Mouse (Mus musculus) fat pad, adult 2 months (tissue): Measurements from ENCODE around the gene Ppm1f.
"Not testable (repeated sequence)": the region's sequence is repeated elsewhere in the genome, so short reads cannot be mapped to it uniquely, and the experiment has no call there.

ENCODE experiments used
- DNase-seq: peaks from one replicate; pipeline ENCODE4 v3.0.0-alpha.2; 2011; ENCODE audit warnings: low read depth, low spot score; ENCODE audit errors: extremely low read depth

Gene Ppm1f

GRCm38 (mm10) chr16:16896382-16897055 lies at the start of gene Ppm1f:
Gene Ppm1f, plus strand, starts transcription at chr16:16896469.
- DNase-seq: peak; percentile 69

- no peak for DNase-seq
Observed at GRCm38 (mm10) chr16:16849196-16849595, 47.1 kb upstream of the Ppm1f start.

- peak; percentile 83 for DNase-seq
Observed at GRCm38 (mm10) chr16:16852411-16852810, 43.9 kb upstream of the Ppm1f start.

- DNase-seq: no peak
Observed at GRCm38 (mm10) chr16:16854836-16855235, 41.4 kb upstream of the Ppm1f start.

GRCm38 (mm10) chr16:16855541-16855940 lies 40.7 kb upstream of the Ppm1f start:
- no peak for DNase-seq

- DNase-seq: not testable (repeated sequence)
Observed at GRCm38 (mm10) chr16:16856054-16856453, 40.2 kb upstream of the Ppm1f start.

GRCm38 (mm10) chr16:16856731-16857476 lies 39.4 kb upstream of the Ppm1f start:
- DNase-seq: no peak

- DNase-seq: no peak
Observed at GRCm38 (mm10) chr16:16862288-16862687, 34.0 kb upstream of the Ppm1f start.

- DNase-seq: no peak
Observed at GRCm38 (mm10) chr16:16863978-16864377, 32.3 kb upstream of the Ppm1f start, which contains the start of gene Igll1. Gene Igll1, minus strand, starts transcription at chr16:16863985.

GRCm38 (mm10) chr16:16865217-16865616 lies 31.1 kb upstream of the Ppm1f start:
- no peak for DNase-seq

GRCm38 (mm10) chr16:16865696-16866561 lies 30.3 kb upstream of the Ppm1f start:
- peak; percentile 69 for DNase-seq

- no peak for DNase-seq
Observed at GRCm38 (mm10) chr16:16870241-16870616, 26.0 kb upstream of the Ppm1f start.

GRCm38 (mm10) chr16:16870617-16871331 lies 25.5 kb upstream of the Ppm1f start, which contains the start of the genes Top3b and Vpreb1:
Gene Top3b, plus strand, starts transcription at chr16:16870736.
Gene Vpreb1, minus strand, starts transcription at chr16:16870843.
- peak; percentile 36 for DNase-seq

GRCm38 (mm10) chr16:16879025-16879424 lies 17.2 kb upstream of the Ppm1f start:
- no peak for DNase-seq

- no peak for DNase-seq
Observed at GRCm38 (mm10) chr16:16888341-16888740, 7.9 kb upstream of the Ppm1f start.

GRCm38 (mm10) chr16:16892366-16892765 lies 3.9 kb upstream of the Ppm1f start:
- DNase-seq: no peak

GRCm38 (mm10) chr16:16896015-16896381 lies 271 bp upstream of the Ppm1f start:
- no peak for DNase-seq

- no peak for DNase-seq
Observed at GRCm38 (mm10) chr16:16897056-16897584, 851 bp downstream of the Ppm1f start.

- DNase-seq: no peak
Observed at GRCm38 (mm10) chr16:16902329-16902728, 6.1 kb downstream of the Ppm1f start.

- DNase-seq: no peak
Observed at GRCm38 (mm10) chr16:16903188-16903587, 6.9 kb downstream of the Ppm1f start.
